Mouse (Mus musculus) adrenal gland, adult 18-20 months (tissue): ENCODE measurements at regions not wholly inside any gene's neighbourhood (a gene's known extent, or its start where the extent isn't known, plus 50 kb on each side); places are given as distances from the start of the nearest gene placed in this dataset.
A peak's percentile ranks its signal among the peaks of the same experiment; 100 is the strongest.

ENCODE experiments used
- DNase-seq, 2 experiments: peaks; one replicate each; pipeline ENCODE4 v3.0.0; 2021 to 2022; ENCODE audit warnings: low spot score in 2 of 2

GRCm38 (mm10) chr4:124002760-124003159 lies 84.9 kb upstream of the 4930535I16Rik start:
- no peak for DNase-seq

- DNase-seq = no peak
Observed at GRCm38 (mm10) chr4:124002105-124002504, 84.3 kb upstream of the 4930535I16Rik start.

- DNase-seq = no peak
Observed at GRCm38 (mm10) chr4:123995815-123996214, 78.0 kb upstream of the 4930535I16Rik start.

GRCm38 (mm10) chr4:123991223-123991622 lies 73.4 kb upstream of the 4930535I16Rik start:
- no peak for DNase-seq

GRCm38 (mm10) chr4:123990293-123991185 lies 72.7 kb upstream of the 4930535I16Rik start:
- DNase-seq = peak; percentile 47 to 67
